Mouse (Mus musculus): ENCODE results near the gene Lrrc34. TPM values are rescaled to one million over a fixed set of nuclear protein-coding genes. Genes with fewer than 3 reads are reported as not detected.
A peak's percentile ranks its signal among the peaks of the same experiment; 100 is the strongest.

Lrrc34 gene
- polyA plus RNA-seq, 1 experiment from 2014 or later, result 0.93 TPM

DNA sequence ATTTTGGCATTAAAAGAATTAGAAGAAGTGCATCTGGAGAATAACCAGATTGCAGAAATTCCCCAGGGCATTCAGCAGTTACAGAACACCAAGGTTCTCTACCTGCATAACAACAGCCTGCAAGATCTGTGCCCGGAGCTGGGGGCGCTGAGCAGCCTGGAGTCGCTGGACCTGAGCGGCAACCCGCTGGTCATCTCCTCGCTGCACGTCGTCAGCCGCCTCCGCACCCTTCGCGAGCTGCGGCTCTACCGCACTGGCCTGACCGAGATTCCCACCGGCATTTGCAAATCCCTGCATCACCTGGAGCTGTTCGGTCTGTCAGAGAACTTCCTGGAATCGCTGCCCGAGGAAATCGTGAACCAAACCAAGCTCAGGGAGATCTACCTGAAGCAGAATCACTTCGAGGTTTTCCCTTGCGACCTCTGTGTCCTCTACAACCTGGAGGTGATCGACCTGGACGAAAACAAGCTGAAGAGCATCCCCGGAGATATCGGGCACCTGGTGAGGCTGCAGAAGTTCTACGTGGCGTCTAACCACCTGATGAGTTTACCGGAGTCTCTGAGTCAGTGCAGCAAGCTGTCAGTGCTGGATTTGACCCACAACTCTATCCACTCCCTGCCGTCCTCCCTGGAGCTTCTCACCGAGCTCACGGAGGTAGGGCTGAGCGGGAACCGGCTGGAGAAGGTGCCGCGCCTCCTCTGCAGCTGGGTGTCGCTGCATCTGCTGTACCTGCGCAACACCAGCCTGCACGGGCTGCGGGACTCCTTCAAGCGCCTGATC is 2.6 kb upstream of the Lrrc34 start:
- DNase-seq (ENCODE audit: low spot score) (peak; percentile 38), ATAC-seq (replicated peaks; ENCODE audit: low FRiP score) (no peak)
- Histone ChIP-seq H3K36me3 (ENCODE audit: control insufficient read depth, insufficient read depth, low read length) (no peaks in the 10 kb centered on the region), H3K27ac (ENCODE audit: low read depth, low read length) (no peak overlapping the region), H3K4me1 (replicated peaks; ENCODE audit: control insufficient read depth, insufficient read depth, low read length) (no peaks in the 10 kb centered on the region), H3K9me3 (ENCODE audit: control insufficient read depth, low read length) (no peaks in the 10 kb centered on the region), H3K27me3 (replicated peaks; ENCODE audit: control insufficient read depth, insufficient read depth, low read length) (peaks cover 26% of the 10 kb centered on the region), H3K4me3 (ENCODE audit: low read depth, low read length) (peak overlapping the region; percentile 37), H3K4me2 (peak overlapping the region; percentile 71), H3K9ac (ENCODE audit: low read depth, low read length) (no peak overlapping the region)
- 2% methylated on average over 41 of the region's 41 CpGs for WGBS

DNA sequence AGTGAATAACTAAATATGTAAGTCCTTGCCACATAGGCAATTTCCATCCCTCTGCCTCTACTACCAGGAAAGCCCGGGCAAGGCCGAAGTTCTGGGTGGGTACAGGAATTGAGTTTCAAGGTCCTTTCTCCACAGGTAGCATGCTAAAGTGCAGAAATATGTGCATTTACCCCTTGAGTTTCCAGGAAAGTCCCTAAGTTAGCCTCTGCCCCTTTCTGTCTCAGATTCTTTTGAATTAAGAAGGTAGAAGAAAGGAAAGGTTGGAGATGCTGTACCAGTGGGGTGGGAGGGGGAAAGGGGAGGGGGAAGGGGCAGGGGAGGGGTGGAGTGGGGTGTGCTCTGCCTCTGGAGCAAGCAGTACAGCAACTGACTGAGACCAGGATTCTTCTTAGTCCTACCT is 797 bp upstream of the Lrrc34 start:
- ATAC-seq (replicated peaks; ENCODE audit: low FRiP score) (no peak), DNase-seq (ENCODE audit: low spot score) (no peak)
- H3K27ac ChIP-seq (ENCODE audit: low read depth, low read length), result no peak overlapping the region
- H3K27me3 ChIP-seq (replicated peaks; ENCODE audit: control insufficient read depth, insufficient read depth, low read length), result peaks cover 26% of the 10 kb centered on the region
- WGBS, result 90% methylated on average over 2 of the region's 2 CpGs
- H3K9me3 ChIP-seq (ENCODE audit: control insufficient read depth, low read length), result no peaks in the 10 kb centered on the region
- no peaks in the 10 kb centered on the region for H3K4me1 ChIP-seq (replicated peaks; ENCODE audit: control insufficient read depth, insufficient read depth, low read length)
- H3K9ac ChIP-seq (ENCODE audit: low read depth, low read length), result no peak overlapping the region
- H3K4me3 ChIP-seq (ENCODE audit: low read depth, low read length), result no peak overlapping the region
- H3K36me3 ChIP-seq (ENCODE audit: control insufficient read depth, insufficient read depth, low read length), result no peaks in the 10 kb centered on the region
- no peak overlapping the region for H3K4me2 ChIP-seq

DNA sequence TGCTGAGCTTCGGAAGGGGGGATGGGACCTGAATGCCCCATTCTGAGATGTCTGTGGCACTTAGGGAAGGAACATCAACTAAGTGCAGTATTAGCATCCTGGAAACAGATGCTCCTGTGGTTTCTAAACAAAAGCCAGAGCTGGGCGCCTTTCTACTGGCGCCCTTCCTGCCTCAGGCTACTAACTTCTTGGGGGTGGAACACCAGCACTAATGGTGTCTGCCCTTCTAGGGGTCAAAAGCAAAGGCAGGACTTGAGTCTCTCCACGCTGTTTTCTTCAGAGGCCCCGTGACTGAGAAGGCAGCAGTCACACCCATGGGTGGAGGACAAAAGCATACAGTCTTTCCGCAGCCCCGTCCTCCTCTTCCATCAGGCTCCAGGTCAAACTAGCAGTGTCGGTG is 908 bp downstream of the Lrrc34 start:
- DNase-seq (ENCODE audit: low spot score) (no peak), ATAC-seq (replicated peaks; ENCODE audit: low FRiP score) (no peak)
- H3K9me3 ChIP-seq (ENCODE audit: control insufficient read depth, low read length), result no peaks in the 10 kb centered on the region
- no peak overlapping the region for H3K4me3 ChIP-seq (ENCODE audit: low read depth, low read length)
- 42% methylated on average over 8 of the region's 8 CpGs for WGBS
- no peak overlapping the region for H3K9ac ChIP-seq (ENCODE audit: low read depth, low read length)
- no peaks in the 10 kb centered on the region for H3K36me3 ChIP-seq (ENCODE audit: control insufficient read depth, insufficient read depth, low read length)
- H3K27me3 ChIP-seq (replicated peaks; ENCODE audit: control insufficient read depth, insufficient read depth, low read length), result peaks cover 26% of the 10 kb centered on the region
- no peaks in the 10 kb centered on the region for H3K4me1 ChIP-seq (replicated peaks; ENCODE audit: control insufficient read depth, insufficient read depth, low read length)
- H3K27ac ChIP-seq (ENCODE audit: low read depth, low read length), result no peak overlapping the region
- H3K4me2 ChIP-seq, result no peak overlapping the region

DNA sequence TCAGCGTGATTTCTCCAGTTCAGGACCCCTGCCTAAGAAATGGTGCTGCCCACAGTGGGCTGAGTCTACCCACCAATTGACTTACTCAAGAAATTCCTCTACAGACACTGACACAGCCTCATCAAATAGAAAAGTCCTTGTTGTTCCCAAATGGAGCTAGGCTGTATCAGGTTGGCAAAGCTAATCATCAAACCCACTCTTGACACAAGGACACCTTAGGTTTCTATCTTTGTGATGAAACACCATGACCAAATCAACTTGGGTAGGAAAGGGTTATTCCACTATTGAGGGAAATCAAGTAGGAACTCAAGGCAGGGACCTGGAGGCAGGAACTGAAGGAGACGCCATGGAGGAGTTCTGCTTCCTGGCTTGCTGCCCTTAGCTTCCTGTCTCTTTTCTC is 3.5 kb downstream of the Lrrc34 start, which contains the start of gene Lrriq4:
Lrriq4 (plus strand) TSS at position 301 of the 400 bp plus-strand sequence.
- H3K27me3 ChIP-seq (replicated peaks; ENCODE audit: control insufficient read depth, insufficient read depth, low read length), result peaks cover 4% of the 10 kb centered on the region
- H3K4me2 ChIP-seq, result no peak within 1 kb of the TSS
- no peak within 1 kb of the TSS for H3K4me3 ChIP-seq (ENCODE audit: low read depth, low read length)
- ATAC-seq (replicated peaks; ENCODE audit: low FRiP score), result no peak
- 72% methylated on average over 2 of the region's 2 CpGs for WGBS
- H3K9ac ChIP-seq (ENCODE audit: low read depth, low read length), result no peak within 1 kb of the TSS
- DNase-seq (ENCODE audit: low spot score), result no peak
- no peak within 1 kb of the TSS for H3K27ac ChIP-seq (ENCODE audit: low read depth, low read length)
- H3K36me3 ChIP-seq (ENCODE audit: control insufficient read depth, insufficient read depth, low read length), result no peaks in the 10 kb centered on the region
- no peaks in the 10 kb centered on the region for H3K4me1 ChIP-seq (replicated peaks; ENCODE audit: control insufficient read depth, insufficient read depth, low read length)
- H3K9me3 ChIP-seq (ENCODE audit: control insufficient read depth, low read length), result no peaks in the 10 kb centered on the region

DNA sequence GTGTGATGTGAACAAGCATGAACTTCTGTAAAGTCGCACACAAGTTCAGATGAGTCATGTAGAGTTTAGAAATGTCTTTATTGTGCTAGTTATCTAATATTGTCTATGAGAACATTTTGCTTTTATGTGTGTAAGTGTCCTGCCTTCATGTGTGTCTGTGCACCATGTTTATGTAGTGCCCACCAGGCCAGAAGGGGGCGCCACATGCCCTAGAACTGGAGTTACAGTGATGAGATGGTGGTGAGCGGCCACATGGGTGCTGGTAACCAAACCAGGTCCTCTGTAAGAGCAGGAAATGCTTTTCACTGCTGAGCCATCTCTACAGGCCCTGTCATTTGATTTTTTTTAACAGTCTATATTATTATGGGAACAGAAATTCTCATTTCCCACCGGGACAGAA is 12.0 kb downstream of the Lrrc34 start:
- H3K9ac ChIP-seq (ENCODE audit: low read depth, low read length), result no peak overlapping the region
- no peak overlapping the region for H3K4me2 ChIP-seq
- H3K36me3 ChIP-seq (ENCODE audit: control insufficient read depth, insufficient read depth, low read length), result no peaks in the 10 kb centered on the region
- no peak for ATAC-seq (replicated peaks; ENCODE audit: low FRiP score)
- H3K4me3 ChIP-seq (ENCODE audit: low read depth, low read length), result no peak overlapping the region
- H3K27me3 ChIP-seq (replicated peaks; ENCODE audit: control insufficient read depth, insufficient read depth, low read length), result no peaks in the 10 kb centered on the region
- WGBS, result 78% methylated on average over 4 of the region's 4 CpGs
- H3K9me3 ChIP-seq (ENCODE audit: control insufficient read depth, low read length), result no peaks in the 10 kb centered on the region
- no peaks in the 10 kb centered on the region for H3K4me1 ChIP-seq (replicated peaks; ENCODE audit: control insufficient read depth, insufficient read depth, low read length)
- H3K27ac ChIP-seq (ENCODE audit: low read depth, low read length), result no peak overlapping the region
- DNase-seq (ENCODE audit: low spot score), result no peak

DNA sequence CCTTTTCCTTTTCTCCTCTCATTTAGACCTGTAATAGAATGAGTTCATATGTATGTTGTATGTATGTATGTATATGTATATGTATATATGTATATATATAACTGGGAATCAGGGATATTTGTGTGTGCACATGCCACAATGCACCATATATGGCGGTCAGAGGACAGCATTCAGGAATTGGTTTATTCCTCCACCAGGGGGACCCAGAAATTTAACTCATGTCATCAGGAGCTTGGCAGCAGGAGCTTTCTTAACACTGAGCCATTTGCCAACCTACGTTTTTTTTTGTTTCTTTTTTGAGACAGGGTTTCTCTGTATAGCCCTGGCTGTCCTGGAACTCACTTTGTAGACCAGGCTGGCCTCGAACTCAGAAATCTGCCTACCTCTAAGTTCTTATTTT is 14.0 kb downstream of the Lrrc34 start:
- Histone ChIP-seq H3K4me1 (replicated peaks; ENCODE audit: control insufficient read depth, insufficient read depth, low read length) (no peaks in the 10 kb centered on the region), H3K9ac (ENCODE audit: low read depth, low read length) (no peak overlapping the region), H3K9me3 (ENCODE audit: control insufficient read depth, low read length) (no peaks in the 10 kb centered on the region), H3K36me3 (ENCODE audit: control insufficient read depth, insufficient read depth, low read length) (no peaks in the 10 kb centered on the region), H3K27me3 (replicated peaks; ENCODE audit: control insufficient read depth, insufficient read depth, low read length) (no peaks in the 10 kb centered on the region), H3K4me2 (no peak overlapping the region), H3K27ac (ENCODE audit: low read depth, low read length) (no peak overlapping the region), H3K4me3 (ENCODE audit: low read depth, low read length) (no peak overlapping the region)
- ATAC-seq (replicated peaks; ENCODE audit: low FRiP score) (no peak), DNase-seq (ENCODE audit: low spot score) (no peak)
- 48% methylated on average over 3 of the region's 3 CpGs for WGBS

DNA sequence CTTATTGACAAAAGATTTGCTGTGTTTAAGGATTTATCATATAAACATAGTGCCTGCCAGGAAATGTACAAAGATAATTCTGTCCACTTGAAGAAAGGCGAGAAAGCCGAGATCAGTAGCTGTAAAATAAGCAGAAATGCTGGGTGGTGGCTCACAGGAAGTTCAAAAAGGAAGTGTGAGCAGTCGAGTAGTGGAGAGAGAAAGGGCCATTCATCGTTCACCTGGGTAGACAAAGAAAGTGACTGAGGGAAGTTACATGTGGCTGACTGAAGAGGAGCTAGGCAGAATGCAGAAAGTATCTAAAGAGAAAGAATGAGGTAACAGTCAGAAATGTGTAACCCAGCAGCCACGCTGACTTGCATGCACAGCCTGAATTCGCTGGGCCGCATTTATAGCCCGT is 27.5 kb downstream of the Lrrc34 start:
- H3K9ac ChIP-seq (ENCODE audit: low read depth, low read length), result no peak overlapping the region
- DNase-seq (ENCODE audit: low spot score) (no peak), ATAC-seq (replicated peaks; ENCODE audit: low FRiP score) (no peak)
- peaks cover 4% of the 10 kb centered on the region for H3K4me1 ChIP-seq (replicated peaks; ENCODE audit: control insufficient read depth, insufficient read depth, low read length)
- WGBS, result 62% methylated on average over 8 of the region's 8 CpGs
- no peaks in the 10 kb centered on the region for H3K9me3 ChIP-seq (ENCODE audit: control insufficient read depth, low read length)
- H3K4me3 ChIP-seq (ENCODE audit: low read depth, low read length), result no peak overlapping the region
- no peak overlapping the region for H3K4me2 ChIP-seq
- H3K36me3 ChIP-seq (ENCODE audit: control insufficient read depth, insufficient read depth, low read length), result peaks cover 11% of the 10 kb centered on the region
- no peaks in the 10 kb centered on the region for H3K27me3 ChIP-seq (replicated peaks; ENCODE audit: control insufficient read depth, insufficient read depth, low read length)
- H3K27ac ChIP-seq (ENCODE audit: low read depth, low read length), result no peak overlapping the region

DNA sequence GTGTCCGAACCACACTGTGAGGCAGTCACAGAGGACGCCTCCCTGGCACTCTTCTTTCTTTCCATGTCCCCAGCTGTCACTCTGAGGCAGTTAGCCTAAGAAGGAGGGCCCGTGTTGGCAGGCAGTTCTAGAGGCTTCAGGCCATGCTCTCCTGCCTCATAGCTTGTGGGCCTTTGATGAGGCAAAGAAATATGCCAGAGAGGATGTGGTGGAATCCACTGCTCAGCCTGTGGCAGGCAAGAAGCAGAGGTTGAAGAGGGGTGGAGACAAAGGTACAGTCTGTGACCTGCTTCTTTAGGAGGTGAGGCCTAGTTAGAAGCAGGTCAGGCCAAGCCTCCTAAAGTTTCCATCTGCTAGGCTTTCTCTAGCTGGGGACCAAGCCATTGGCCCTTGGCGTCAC is 36.7 kb downstream of the Lrrc34 start:
- ATAC-seq (replicated peaks; ENCODE audit: low FRiP score), result no peak
- Histone ChIP-seq H3K27me3 (replicated peaks; ENCODE audit: control insufficient read depth, insufficient read depth, low read length) (no peaks in the 10 kb centered on the region), H3K36me3 (ENCODE audit: control insufficient read depth, insufficient read depth, low read length) (peaks cover 29% of the 10 kb centered on the region), H3K4me2 (no peak overlapping the region), H3K9ac (ENCODE audit: low read depth, low read length) (no peak overlapping the region), H3K4me3 (ENCODE audit: low read depth, low read length) (no peak overlapping the region), H3K9me3 (ENCODE audit: control insufficient read depth, low read length) (no peaks in the 10 kb centered on the region), H3K4me1 (replicated peaks; ENCODE audit: control insufficient read depth, insufficient read depth, low read length) (no peaks in the 10 kb centered on the region), H3K27ac (ENCODE audit: low read depth, low read length) (no peak overlapping the region)
- DNase-seq (ENCODE audit: low spot score), result no peak
- WGBS, result 89% methylated on average over 4 of the region's 4 CpGs

DNA sequence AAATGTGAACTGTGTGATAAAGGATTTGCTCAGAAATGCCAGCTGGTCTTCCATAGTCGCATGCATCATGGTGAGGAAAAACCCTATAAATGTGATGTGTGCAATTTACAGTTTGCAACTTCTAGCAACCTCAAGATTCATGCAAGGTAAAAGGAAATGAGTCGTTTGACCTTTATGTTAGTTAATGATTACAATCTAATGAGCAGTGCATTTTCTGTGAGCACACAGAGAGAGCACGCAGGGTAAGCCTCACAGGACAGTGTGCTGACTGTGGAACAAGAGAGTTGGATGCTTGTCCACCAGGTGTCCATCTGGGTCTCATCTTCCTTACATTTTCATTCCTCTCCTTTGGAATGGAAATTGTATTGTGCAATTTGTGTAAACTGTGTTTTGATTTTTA is 38.7 kb downstream of the Lrrc34 start:
- Histone ChIP-seq H3K4me3 (ENCODE audit: low read depth, low read length) (no peak overlapping the region), H3K36me3 (ENCODE audit: control insufficient read depth, insufficient read depth, low read length) (peaks cover 26% of the 10 kb centered on the region), H3K9ac (ENCODE audit: low read depth, low read length) (no peak overlapping the region), H3K4me2 (no peak overlapping the region), H3K4me1 (replicated peaks; ENCODE audit: control insufficient read depth, insufficient read depth, low read length) (no peaks in the 10 kb centered on the region), H3K27me3 (replicated peaks; ENCODE audit: control insufficient read depth, insufficient read depth, low read length) (no peaks in the 10 kb centered on the region), H3K9me3 (ENCODE audit: control insufficient read depth, low read length) (no peaks in the 10 kb centered on the region), H3K27ac (ENCODE audit: low read depth, low read length) (no peak overlapping the region)
- no peak for ATAC-seq (replicated peaks; ENCODE audit: low FRiP score)
- 81% methylated on average over 3 of the region's 3 CpGs for WGBS
- DNase-seq (ENCODE audit: low spot score), result no peak

Measured in liver, embryonic 11.5 days (tissue).